12 mouse cellular contexts compared by ENCODE assay signal in the genomic region with DNA sequence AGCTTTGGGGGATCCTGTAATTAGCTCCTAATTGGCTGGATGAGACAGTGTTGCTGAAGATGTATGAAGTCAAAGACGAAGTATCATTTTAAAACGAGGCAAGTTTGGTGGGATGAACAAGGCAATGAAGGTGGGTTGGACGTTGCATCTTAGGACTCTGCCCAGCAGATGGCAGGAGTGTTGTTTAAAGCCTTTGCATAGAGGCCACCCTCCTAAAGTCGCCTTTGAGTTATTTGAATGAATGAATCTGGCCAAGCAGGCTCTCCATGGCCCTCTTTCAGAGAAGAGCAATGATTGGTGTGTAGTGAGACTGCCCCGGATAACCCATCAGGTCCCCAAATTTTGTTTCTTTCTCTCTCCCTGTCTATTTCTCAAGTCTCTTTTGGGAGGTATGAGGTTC.
A peak's percentile ranks its signal among the peaks of the same experiment; 100 is the strongest.
DNase-seq lines count a peak whose midpoint lies in the region; ATAC-seq and TF ChIP-seq lines count a peak whose summit lies in the region.
"Had no signal": no experiment of that assay in that cellular context is flagged by ENCODE, and none has a peak within 500 bp of the region (broad histone marks: within the 10 kb centered on the region; RNA-seq: fewer than 3 reads in every experiment).

No protein-coding gene starts in this region.

- no peak for ATAC-seq in liver, embryonic 14.5 days (ENCODE audit: insufficient read depth)
- ATAC-seq in liver, embryonic 11.5 days (replicated peaks; ENCODE audit: low FRiP score): no peak
- no peak for ATAC-seq in granulocyte monocyte progenitor cell, adult 5-6 weeks (replicated peaks; ENCODE audit: poor library complexity, severe bottlenecking)
- ATAC-seq: inflammation-experienced regulatory T-cells, adult 6 months had no signal

- no peaks in the 10 kb centered on the region for H3K36me3 ChIP-seq in heart, embryonic 10.5 days
- no peaks in the 10 kb centered on the region for H3K36me3 ChIP-seq in liver, embryonic 14.5 days (replicated peaks; ENCODE audit: control insufficient read depth, insufficient read depth, low read depth)
- no peaks in the 10 kb centered on the region for H3K36me3 ChIP-seq in liver, embryonic 11.5 days (ENCODE audit: control insufficient read depth, insufficient read depth, low read length)
- no peaks in the 10 kb centered on the region for H3K36me3 ChIP-seq in CH12.LX (replicated peaks in 1 of 2; ENCODE audit: control insufficient read depth in 1 of 2, insufficient read depth in 1 of 2, low read length in 1 of 2)

- no peak overlapping the region for H3K9ac ChIP-seq in liver, embryonic 14.5 days (replicated peaks)
- no peak overlapping the region for H3K9ac ChIP-seq in liver, embryonic 11.5 days (ENCODE audit: low read depth, low read length)
- H3K9ac ChIP-seq in CH12.LX (ENCODE audit: insufficient read depth, low read depth): no peak overlapping the region

- H3K27ac ChIP-seq in heart, embryonic 10.5 days: no peak overlapping the region
- no peak overlapping the region for H3K27ac ChIP-seq in liver, embryonic 14.5 days
- H3K27ac ChIP-seq in liver, embryonic 11.5 days (ENCODE audit: low read depth, low read length): no peak overlapping the region
- H3K27ac ChIP-seq in CH12.LX (ENCODE audit: insufficient read depth, low read depth): no peak overlapping the region

- peak; percentile 56 for DNase-seq in heart, adult 11 months
- DNase-seq in heart, embryonic 10.5 days (ENCODE audit: low spot score): no peak
- no peak for DNase-seq in liver, embryonic 14.5 days (ENCODE audit: low read depth in 3 of 3, low spot score in 3 of 3)
- no peak for DNase-seq in liver, embryonic 11.5 days (ENCODE audit: low spot score)
- DNase-seq in CH12.LX (ENCODE audit: extremely low read depth): peak; percentile 45
- DNase-seq in brain, embryonic 14.5 days (ENCODE audit: low read depth): peak; percentile 45
- no peak for DNase-seq in cerebellum, adult 11-12 months
- DNase-seq: layer of hippocampus, postnatal 36 days; lung, postnatal 14 days; thymus, postnatal 36 days had no signal

- H3K9me3 ChIP-seq in heart, embryonic 10.5 days: no peaks in the 10 kb centered on the region
- no peaks in the 10 kb centered on the region for H3K9me3 ChIP-seq in liver, embryonic 14.5 days (ENCODE audit: control insufficient read depth, low read length)
- no peaks in the 10 kb centered on the region for H3K9me3 ChIP-seq in liver, embryonic 11.5 days (ENCODE audit: control insufficient read depth, low read length)
- H3K9me3 ChIP-seq in CH12.LX (replicated peaks; ENCODE audit: low read length): no peaks in the 10 kb centered on the region

- no peak overlapping the region for H3K4me2 ChIP-seq in liver, embryonic 14.5 days (ENCODE audit: low read depth)
- no peak overlapping the region for H3K4me2 ChIP-seq in liver, embryonic 11.5 days
- no peak overlapping the region for H3K4me2 ChIP-seq in CH12.LX (ENCODE audit: insufficient read depth, low read depth, poor library complexity, severe bottlenecking)

- TF ChIP-seq POLR2A in CH12.LX (IDR thresholded peaks at IDR 0.05; ENCODE audit: low read depth, low read length): no peak
- no peak for TF ChIP-seq POLR2A in brain, embryonic 14.5 days (IDR thresholded peaks at IDR 0.05; ENCODE audit: borderline replicate concordance, extremely low read depth, insufficient read depth, insufficient read length, poor library complexity, severe bottlenecking)

- no peak for TF ChIP-seq EP300 in liver, embryonic 14.5 days (IDR thresholded peaks at IDR 0.05; ENCODE audit: low read depth)
- no peak for TF ChIP-seq EP300 in CH12.LX (IDR thresholded peaks at IDR 0.05; ENCODE audit: low read length)

- H3K79me2 ChIP-seq in CH12.LX (replicated peaks; ENCODE audit: control insufficient read depth, extremely low read depth, insufficient read depth, poor library complexity, severe bottlenecking): no peaks in the 10 kb centered on the region

- TF ChIP-seq RAD21 in CH12.LX (IDR thresholded peaks at IDR 0.05; ENCODE audit: low read depth, low read length): peak; percentile 45

- 59% methylated on average over 5 of the region's 5 CpGs for WGBS in heart, embryonic 10.5 days
- 48% methylated on average over 5 of the region's 5 CpGs for WGBS in liver, embryonic 14.5 days (ENCODE audit: insufficient replicate concordance)
- 57% methylated on average over 5 of the region's 5 CpGs for WGBS in liver, embryonic 11.5 days

- peak; percentile 21; the same call in 1 of the 2 replicates for TF ChIP-seq CTCF in liver, embryonic 14.5 days (IDR thresholded peaks at IDR 0.05; ENCODE audit: low read depth)
- TF ChIP-seq CTCF in CH12.LX (conservative IDR thresholded peaks at IDR 0.05 in 1 of 2, IDR thresholded peaks at IDR 0.05 in 1 of 2; ENCODE audit: low read depth in 2 of 2, low read length in 2 of 2): peak in 1 of 2 experiments; percentile 62; a peak in 2 of 4 replicates
- TF ChIP-seq CTCF in brain, embryonic 14.5 days (IDR thresholded peaks at IDR 0.05; ENCODE audit: borderline replicate concordance, extremely low read depth, insufficient read depth, insufficient read length): peak; percentile 51; the same call in 1 of the 2 replicates

- H3K4me1 ChIP-seq in heart, embryonic 10.5 days: peaks cover 6% of the 10 kb centered on the region; the same call in 1 of the 2 replicates
- H3K4me1 ChIP-seq in liver, embryonic 14.5 days (replicated peaks; ENCODE audit: control insufficient read depth in 2 of 2, insufficient read depth in 2 of 2, low read length in 1 of 2): no peaks in the 10 kb centered on the region
- H3K4me1 ChIP-seq in liver, embryonic 11.5 days (replicated peaks; ENCODE audit: control insufficient read depth, insufficient read depth, low read length): no peaks in the 10 kb centered on the region
- peaks cover 5 to 6% of the 10 kb centered on the region in 2 experiments; a peak in 1 of 4 replicates for H3K4me1 ChIP-seq in CH12.LX (ENCODE audit: control insufficient read depth in 1 of 2, insufficient read depth in 2 of 2)

- in situ Hi-C loops in CH12.LX (cut with MboI; ENCODE audit: low pct_ligation_motif_present, low pct_unique_long_range_greater_than_20kb, low sequenced_read_pairs): loop anchor here (5.0 to 25.0 kb wide), 3 partner anchors 197 to 582 kb away; no protein-coding TSS in a partner anchor

- H3K4me3 ChIP-seq in heart, embryonic 10.5 days: no peak overlapping the region
- H3K4me3 ChIP-seq in liver, embryonic 14.5 days (ENCODE audit: insufficient read depth in 1 of 2, low read depth in 2 of 2, low read length in 2 of 2): no peak overlapping the region
- H3K4me3 ChIP-seq in liver, embryonic 11.5 days (ENCODE audit: low read depth, low read length): no peak overlapping the region
- H3K4me3 ChIP-seq in CH12.LX (replicated peaks in 1 of 3; ENCODE audit: low read depth in 2 of 3, low read length in 2 of 3, poor library complexity in 1 of 3): no peak overlapping the region

- dilution Hi-C loops in CH12.LX (cut with MboI; ENCODE audit: extremely low pct_ligation_motif_present, extremely low pct_unique_long_range_greater_than_20kb, low sequenced_read_pairs): no loop called here

- no peaks in the 10 kb centered on the region for H3K27me3 ChIP-seq in heart, embryonic 10.5 days (ENCODE audit: insufficient read depth, poor library complexity, severe bottlenecking)
- H3K27me3 ChIP-seq in liver, embryonic 14.5 days (ENCODE audit: control insufficient read depth, insufficient read depth, low read length): no peaks in the 10 kb centered on the region
- H3K27me3 ChIP-seq in liver, embryonic 11.5 days (replicated peaks; ENCODE audit: control insufficient read depth, insufficient read depth, low read length): no peaks in the 10 kb centered on the region
- H3K27me3 ChIP-seq in CH12.LX (replicated peaks): no peaks in the 10 kb centered on the region

TF ChIP-seq in CH12.LX, 34 proteins besides CTCF, POLR2A, EP300 and RAD21:
- no peak for TF ChIP-seq JUN (IDR thresholded peaks at IDR 0.05; ENCODE audit: insufficient read depth, low read depth, low read length)
- peak; percentile 40 for TF ChIP-seq SMC3 (IDR thresholded peaks at IDR 0.05; ENCODE audit: low read depth, low read length)
TF ChIP-seq in CH12.LX: peak in this region for 1.

Comparison
In these comparisons a context has a peak if more than half of its experiments do, and no peak if none do; other contexts are left out.
1. DNase-seq: peak in heart, adult 11 months (single experiment), CH12.LX (single experiment) and brain, embryonic 14.5 days (single experiment); none in heart, embryonic 10.5 days (single experiment), liver, embryonic 14.5 days (0 of 3), liver, embryonic 11.5 days (single experiment) and cerebellum, adult 11-12 months (single experiment).